Comparison of ENCODE assay signal across 16 mouse cellular contexts in genomic region chr10:121059043-121060003, GRCm38 (mm10). TPM values are rescaled to one million over a fixed set of nuclear protein-coding genes. Genes with fewer than 3 reads are reported as not detected.
DNase-seq lines count a peak whose midpoint lies in the region; ATAC-seq and TF ChIP-seq lines count a peak whose summit lies in the region.
"Had no signal": no experiment of that assay in that cellular context is flagged by ENCODE, and none has a peak within 500 bp of the region (broad histone marks: within the 10 kb centered on the region; RNA-seq: fewer than 3 reads in every experiment).

No protein-coding gene starts in this region.

- intact Hi-C loops in left cerebral cortex, adult 2 months (cut with DNase I): no loop called here

- no peaks in the 10 kb centered on the region for H3K36me3 ChIP-seq in lung, embryonic 14.5 days (ENCODE audit: insufficient read depth)
- no peaks in the 10 kb centered on the region for H3K36me3 ChIP-seq in limb, embryonic 10.5 days
- no peaks in the 10 kb centered on the region for H3K36me3 ChIP-seq in stomach, embryonic 16.5 days (ENCODE audit: control insufficient read depth, insufficient read depth, low read length)
- H3K36me3 ChIP-seq: limb, embryonic 15.5 days; midbrain, embryonic 10.5 days had no signal

- no peak overlapping the region for H3K4me3 ChIP-seq in lung, embryonic 14.5 days (ENCODE audit: low read depth, low read length)
- no peak overlapping the region for H3K4me3 ChIP-seq in limb, embryonic 10.5 days
- H3K4me3 ChIP-seq in stomach, embryonic 16.5 days (replicated peaks; ENCODE audit: low read length): no peak overlapping the region
- no peak overlapping the region for H3K4me3 ChIP-seq in left cerebral cortex, adult 2 months
- H3K4me3 ChIP-seq: erythroblast, embryonic 14.5 days; layer of hippocampus, adult 2 months; limb, embryonic 15.5 days; midbrain, embryonic 10.5 days had no signal

- no peaks in the 10 kb centered on the region for H3K9me3 ChIP-seq in lung, embryonic 14.5 days (ENCODE audit: low read depth, low read length)
- no peaks in the 10 kb centered on the region for H3K9me3 ChIP-seq in limb, embryonic 10.5 days (replicated peaks)
- no peaks in the 10 kb centered on the region for H3K9me3 ChIP-seq in stomach, embryonic 16.5 days (replicated peaks; ENCODE audit: control insufficient read depth, low read length)
- H3K9me3 ChIP-seq: limb, embryonic 15.5 days; midbrain, embryonic 10.5 days had no signal

- no peaks in the 10 kb centered on the region for H3K27me3 ChIP-seq in lung, embryonic 14.5 days (ENCODE audit: insufficient read depth, low read length)
- H3K27me3 ChIP-seq in limb, embryonic 10.5 days (ENCODE audit: low read depth, poor library complexity, severe bottlenecking): no peaks in the 10 kb centered on the region
- no peaks in the 10 kb centered on the region for H3K27me3 ChIP-seq in stomach, embryonic 16.5 days (ENCODE audit: control insufficient read depth, insufficient read depth, low read length)
- H3K27me3 ChIP-seq: limb, embryonic 15.5 days had no signal

- no peak for TF ChIP-seq CTCF in lung, embryonic 14.5 days (IDR thresholded peaks at IDR 0.05; ENCODE audit: low read depth)
- no peak for TF ChIP-seq CTCF in left cerebral cortex, adult 2 months (IDR thresholded peaks at IDR 0.05)

- peak; percentile 44 for DNase-seq in lung, embryonic 14.5 days
- DNase-seq in lung, postnatal 25 days (ENCODE audit: low spot score): no peak
- DNase-seq in kidney, adult 8-10 months: peak; percentile 64 to 67
- no peak for DNase-seq in limb, embryonic 10.5 days (ENCODE audit: low spot score)
- DNase-seq in urinary bladder, postnatal 25 days (ENCODE audit: low spot score): no peak
- no peak for DNase-seq in left cerebral cortex, adult 2 months (ENCODE audit: extremely low spot score in 1 of 2, low spot score in 2 of 2)
- DNase-seq in left cerebral cortex, adult 9 months (ENCODE audit: low spot score in 2 of 2): no peak
- DNase-seq: cerebellum, postnatal 36 days; heart, postnatal 36 days; right cerebral cortex, postnatal 4 days had no signal

- peaks cover 18% of the 10 kb centered on the region for H3K4me1 ChIP-seq in lung, embryonic 14.5 days (ENCODE audit: insufficient read depth)
- H3K4me1 ChIP-seq in limb, embryonic 10.5 days: peaks cover 32% of the 10 kb centered on the region
- H3K4me1 ChIP-seq in stomach, embryonic 16.5 days (ENCODE audit: control insufficient read depth, insufficient read depth, low read length): peaks cover 22% of the 10 kb centered on the region

- H3K9ac ChIP-seq in lung, embryonic 14.5 days: no peak overlapping the region
- H3K9ac ChIP-seq in stomach, embryonic 16.5 days (ENCODE audit: low read length): no peak overlapping the region
- H3K9ac ChIP-seq: limb, embryonic 15.5 days had no signal

- ATAC-seq in lung, embryonic 14.5 days (ENCODE audit: insufficient read depth): no peak
- ATAC-seq in stomach, embryonic 16.5 days (ENCODE audit: insufficient read depth, low FRiP score): peak; percentile 86
- ATAC-seq: CD4-positive, CD25-positive, alpha-beta regulatory T cell, adult 4 months had no signal

- WGBS in lung, embryonic 14.5 days: 65% methylated on average over 23 of the region's 23 CpGs
- 84% methylated on average over 23 of the region's 23 CpGs for WGBS in limb, embryonic 10.5 days
- WGBS in stomach, embryonic 16.5 days: 68% methylated on average over 23 of the region's 23 CpGs

- H3K27ac ChIP-seq in lung, embryonic 14.5 days (ENCODE audit: low read depth): no peak overlapping the region
- 0 out of 2 replicates have a peak overlapping the region, but pooled peaks have one; percentile 30 for H3K27ac ChIP-seq in limb, embryonic 10.5 days
- H3K27ac ChIP-seq in stomach, embryonic 16.5 days (ENCODE audit: low read length): no peak overlapping the region
- no peak overlapping the region for H3K27ac ChIP-seq in left cerebral cortex, adult 2 months
- H3K27ac ChIP-seq: layer of hippocampus, adult 2 months; limb, embryonic 15.5 days; midbrain, embryonic 10.5 days had no signal

- no peak overlapping the region for H3K4me2 ChIP-seq in lung, embryonic 14.5 days
- H3K4me2 ChIP-seq in stomach, embryonic 16.5 days (ENCODE audit: low read depth, low read length): no peak overlapping the region
- H3K4me2 ChIP-seq: limb, embryonic 15.5 days had no signal

RNA-seq across cellular contexts. Expression of gene Wif1, which starts 25.6 kb away (rescaled TPM):
- 7.5 and 8.9 TPM in 2 replicates for polyA plus RNA-seq in lung, embryonic 14.5 days (2014; fragmentation: Nextera tagmentation; extraction: Ambion mirVana)
- polyA plus RNA-seq in limb, embryonic 10.5 days (2016; fragmentation: Nextera tagmentation; extraction: Ambion mirVana): 18.1 and 35.8 TPM in 2 replicates
- polyA plus RNA-seq in stomach, embryonic 16.5 days (2015; fragmentation: Nextera tagmentation; extraction: Ambion mirVana): 1.6 and 2.4 TPM in 2 replicates
- total RNA-seq in left cerebral cortex, adult 2 months (2021): 1 to 10 TPM; 1.4 to 1.7 TPM
- polyA plus RNA-seq: CD4-positive, CD25-positive, alpha-beta regulatory T cell, adult 4 months; erythroblast, embryonic 14.5 days had no signal

Comparison
In these comparisons a context has a peak if more than half of its experiments do, and no peak if none do; other contexts are left out.
1. DNase-seq: peak in lung, embryonic 14.5 days (single experiment) and kidney, adult 8-10 months (2 of 2); none in lung, postnatal 25 days (single experiment), limb, embryonic 10.5 days (single experiment), urinary bladder, postnatal 25 days (single experiment), left cerebral cortex, adult 2 months (0 of 2) and left cerebral cortex, adult 9 months (0 of 2).